Mouse (Mus musculus): ENCODE data around the gene Dclk2. TPM values are rescaled to one million over a fixed set of nuclear protein-coding genes. Genes with fewer than 3 reads are reported as not detected.

Gene Dclk2
- polyA plus RNA-seq, 1 experiment: 3.2 TPM

DNA sequence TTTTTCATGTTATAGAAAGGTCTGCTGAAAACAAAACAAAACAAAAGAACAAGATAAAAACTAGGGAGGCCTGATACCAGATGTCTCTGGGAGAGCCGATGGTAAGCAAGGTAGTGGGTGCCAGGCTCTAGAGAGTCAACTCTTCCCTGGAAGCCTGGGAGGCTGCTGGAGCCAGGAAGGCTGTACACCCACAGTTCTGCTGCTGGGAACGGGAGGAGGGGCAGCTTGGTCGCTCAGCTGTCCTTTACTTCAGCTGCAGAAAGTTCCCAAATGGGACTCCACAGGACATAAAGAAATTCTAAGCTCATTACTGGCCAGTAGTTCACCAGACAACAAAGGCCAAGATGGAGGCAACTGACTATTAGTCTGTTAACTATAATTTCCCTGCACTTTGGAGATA is 50.2 kb downstream of the Dclk2 start:
- Histone ChIP-seq H3K4me3 (ENCODE audit: insufficient read depth, low read depth, low read length) (no peak overlapping the region), H3K4me1 (ENCODE audit: control insufficient read depth, insufficient read depth, low read length) (no peaks in the 10 kb centered on the region), H3K27me3 (replicated peaks; ENCODE audit: control insufficient read depth, insufficient read depth, low read length) (no peaks in the 10 kb centered on the region), H3K27ac (ENCODE audit: insufficient read depth, low read depth, low read length) (no peak overlapping the region), H3K36me3 (ENCODE audit: control insufficient read depth, insufficient read depth, low read length) (no peaks in the 10 kb centered on the region)
- no peak for DNase-seq
- 68% methylated on average over 3 of the region's 3 CpGs for WGBS
- TF ChIP-seq CTCF (conservative IDR thresholded peaks at IDR 0.05; ENCODE audit: insufficient read depth, insufficient read length, low read depth, low read length) (no peak), POLR2A (IDR thresholded peaks at IDR 0.05; ENCODE audit: low read depth, low read length) (no peak)

DNA sequence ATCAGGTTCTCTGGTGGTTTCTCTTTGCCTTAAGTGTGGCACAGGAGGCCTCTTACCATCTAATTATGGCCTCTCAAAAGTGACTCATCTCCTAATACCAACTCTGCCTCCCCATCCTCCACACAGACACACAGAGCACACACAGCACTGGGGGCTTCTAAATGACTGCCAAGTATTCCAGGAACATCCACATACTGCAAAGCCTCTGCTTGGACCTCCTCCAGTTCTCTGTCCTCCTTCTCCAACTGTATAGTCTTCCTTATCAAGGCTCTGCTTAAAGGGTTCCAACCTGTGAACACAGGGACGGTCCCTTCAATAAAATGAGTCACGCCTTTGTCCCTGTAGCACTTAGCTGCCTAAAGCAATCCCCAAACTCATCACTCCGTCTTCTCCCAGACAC is 51.9 kb downstream of the Dclk2 start:
- no peaks in the 10 kb centered on the region for H3K27me3 ChIP-seq (replicated peaks; ENCODE audit: control insufficient read depth, insufficient read depth, low read length)
- TF ChIP-seq POLR2A (IDR thresholded peaks at IDR 0.05; ENCODE audit: low read depth, low read length): no peak
- no peak for TF ChIP-seq CTCF (conservative IDR thresholded peaks at IDR 0.05; ENCODE audit: insufficient read depth, insufficient read length, low read depth, low read length)
- no peaks in the 10 kb centered on the region for H3K4me1 ChIP-seq (ENCODE audit: control insufficient read depth, insufficient read depth, low read length)
- H3K4me3 ChIP-seq (ENCODE audit: insufficient read depth, low read depth, low read length): no peak overlapping the region
- H3K27ac ChIP-seq (ENCODE audit: insufficient read depth, low read depth, low read length): no peak overlapping the region
- DNase-seq: no peak
- WGBS: 88% methylated on average over 3 of the region's 3 CpGs
- H3K36me3 ChIP-seq (ENCODE audit: control insufficient read depth, insufficient read depth, low read length): no peaks in the 10 kb centered on the region

DNA sequence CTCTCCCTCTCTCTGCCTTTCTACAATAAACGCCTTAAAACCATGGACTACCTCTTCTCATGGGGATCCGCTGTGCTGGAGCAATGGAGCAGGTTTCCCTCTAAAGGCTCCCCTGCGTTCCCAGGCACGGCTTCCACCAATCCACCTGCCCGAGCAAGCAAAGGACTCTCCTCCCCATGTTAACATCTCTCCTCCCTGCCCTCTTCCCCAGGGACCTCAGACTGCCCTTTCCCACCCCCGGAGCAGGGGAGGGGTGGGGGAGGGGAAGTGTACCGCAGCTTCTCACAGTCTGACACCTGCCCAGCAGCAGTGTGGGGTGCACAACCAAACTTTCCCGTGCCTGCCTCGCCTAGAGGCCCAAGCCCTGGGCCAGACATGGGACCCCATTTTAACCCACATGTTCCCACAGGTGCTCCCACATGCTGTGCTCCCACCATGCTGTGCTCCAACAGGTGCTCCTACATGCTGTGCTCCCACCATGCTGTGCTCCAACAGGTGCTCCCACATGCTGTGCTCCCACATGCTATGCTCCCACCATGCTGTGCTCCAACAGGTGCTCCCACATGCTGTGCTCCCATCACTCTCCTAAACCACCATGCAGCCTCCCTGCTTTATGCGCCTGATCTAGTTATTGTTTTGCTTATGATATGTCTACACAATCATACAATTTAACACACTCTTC is 57.2 kb downstream of the Dclk2 start:
- WGBS: 38% methylated on average over 10 of the region's 10 CpGs
- no peak overlapping the region for H3K4me3 ChIP-seq (ENCODE audit: insufficient read depth, low read depth, low read length)
- H3K27ac ChIP-seq (ENCODE audit: insufficient read depth, low read depth, low read length): no peak overlapping the region
- H3K27me3 ChIP-seq (replicated peaks; ENCODE audit: control insufficient read depth, insufficient read depth, low read length): no peaks in the 10 kb centered on the region
- H3K36me3 ChIP-seq (ENCODE audit: control insufficient read depth, insufficient read depth, low read length): no peaks in the 10 kb centered on the region
- H3K4me1 ChIP-seq (ENCODE audit: control insufficient read depth, insufficient read depth, low read length): no peaks in the 10 kb centered on the region
- no peak for DNase-seq
- TF ChIP-seq POLR2A (IDR thresholded peaks at IDR 0.05; ENCODE audit: low read depth, low read length): no peak

DNA sequence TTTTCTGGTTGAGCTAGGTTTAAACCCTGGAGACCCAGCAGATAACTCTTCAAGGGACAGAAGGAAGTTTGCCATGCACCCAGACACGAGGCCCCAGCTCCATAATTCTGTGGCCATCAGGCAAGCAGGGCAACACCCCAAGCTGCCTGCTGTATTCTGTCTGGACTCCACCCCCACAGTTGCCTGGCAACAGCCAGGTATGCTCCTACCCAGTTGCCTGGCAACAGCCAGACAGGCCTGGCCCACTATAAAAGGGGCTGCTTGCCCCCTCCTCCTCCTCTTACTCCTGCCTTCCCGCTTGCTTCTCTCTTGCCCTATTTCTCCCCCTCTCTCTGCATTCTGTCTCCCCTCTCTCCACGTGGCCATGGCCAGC is 57.7 kb downstream of the Dclk2 start:
- 41% methylated on average over 3 of the region's 3 CpGs for WGBS
- TF ChIP-seq CTCF (conservative IDR thresholded peaks at IDR 0.05; ENCODE audit: insufficient read depth, insufficient read length, low read depth, low read length) (no peak), POLR2A (IDR thresholded peaks at IDR 0.05; ENCODE audit: low read depth, low read length) (no peak)
- no peaks in the 10 kb centered on the region for H3K36me3 ChIP-seq (ENCODE audit: control insufficient read depth, insufficient read depth, low read length)

DNA sequence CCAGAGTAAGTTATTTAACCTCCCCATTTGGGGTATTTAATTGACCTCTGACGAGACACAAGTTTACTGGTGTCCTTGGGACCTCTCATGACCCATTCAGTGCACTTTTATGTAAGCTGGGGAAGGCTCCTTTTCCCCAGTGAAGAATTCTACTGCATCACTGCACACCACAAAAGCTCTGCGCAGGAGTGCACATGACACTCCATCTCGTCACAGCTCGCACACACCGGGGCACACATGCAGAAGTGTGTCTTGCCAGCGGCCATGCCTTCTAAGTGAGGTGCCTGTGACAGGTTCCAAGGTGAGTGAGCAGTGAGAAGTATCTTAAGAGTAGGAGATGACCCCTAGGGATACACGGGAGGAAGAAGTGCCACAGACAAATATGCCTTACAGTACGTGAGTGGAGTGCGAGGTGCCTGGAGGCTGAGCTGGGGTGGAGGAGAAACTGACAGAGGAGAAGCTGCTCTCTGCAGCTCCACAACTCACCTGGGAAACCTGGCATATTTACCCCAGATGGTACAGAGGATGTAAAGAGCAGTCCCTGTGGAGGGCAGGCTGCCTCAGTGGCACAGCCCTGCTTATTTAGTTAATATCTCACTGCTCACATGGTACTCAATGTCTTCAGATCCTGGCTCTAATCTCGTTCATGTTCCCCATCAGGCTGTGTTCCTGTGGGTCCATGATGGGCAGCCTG is 58.3 kb downstream of the Dclk2 start:
- Histone ChIP-seq H3K4me1 (ENCODE audit: control insufficient read depth, insufficient read depth, low read length) (no peaks in the 10 kb centered on the region), H3K4me3 (ENCODE audit: insufficient read depth, low read depth, low read length) (no peak overlapping the region), H3K27ac (ENCODE audit: insufficient read depth, low read depth, low read length) (no peak overlapping the region), H3K27me3 (replicated peaks; ENCODE audit: control insufficient read depth, insufficient read depth, low read length) (no peaks in the 10 kb centered on the region), H3K36me3 (ENCODE audit: control insufficient read depth, insufficient read depth, low read length) (no peaks in the 10 kb centered on the region)
- TF ChIP-seq CTCF (conservative IDR thresholded peaks at IDR 0.05; ENCODE audit: insufficient read depth, insufficient read length, low read depth, low read length) (no peak), POLR2A (IDR thresholded peaks at IDR 0.05; ENCODE audit: low read depth, low read length) (no peak)
- DNase-seq: no peak
- 46% methylated on average over 10 of the region's 10 CpGs for WGBS

More for the DNA sequence above, 57.7 kb downstream of the Dclk2 start:
- H3K4me3 ChIP-seq (ENCODE audit: insufficient read depth, low read depth, low read length): no peak overlapping the region
- H3K4me1 ChIP-seq (ENCODE audit: control insufficient read depth, insufficient read depth, low read length): no peaks in the 10 kb centered on the region
- no peak for DNase-seq
- no peak overlapping the region for H3K27ac ChIP-seq (ENCODE audit: insufficient read depth, low read depth, low read length)
- no peaks in the 10 kb centered on the region for H3K27me3 ChIP-seq (replicated peaks; ENCODE audit: control insufficient read depth, insufficient read depth, low read length)

DNA sequence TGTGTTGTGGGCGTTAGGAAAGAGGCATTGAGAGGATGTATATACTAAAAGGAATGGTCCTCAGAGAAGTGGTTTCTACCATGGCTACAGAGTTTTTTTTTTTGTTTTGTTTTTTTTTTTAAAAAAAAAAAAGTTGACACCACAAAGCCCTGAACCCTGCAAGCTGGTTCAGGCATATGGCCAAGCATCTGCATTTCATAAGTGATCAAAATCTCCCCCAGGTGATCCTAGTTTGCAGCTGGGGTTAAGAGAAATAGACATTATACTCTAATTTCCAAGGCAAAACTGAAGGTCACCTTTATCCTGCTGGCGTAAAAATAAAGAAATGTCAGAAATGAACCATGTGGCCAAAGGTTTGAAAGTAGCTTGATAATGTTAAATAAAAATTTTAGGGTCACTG is 60.9 kb downstream of the Dclk2 start:
- no peak for TF ChIP-seq POLR2A (IDR thresholded peaks at IDR 0.05; ENCODE audit: low read depth, low read length)
- no peak for TF ChIP-seq CTCF (conservative IDR thresholded peaks at IDR 0.05; ENCODE audit: insufficient read depth, insufficient read length, low read depth, low read length)
- no peaks in the 10 kb centered on the region for H3K4me1 ChIP-seq (ENCODE audit: control insufficient read depth, insufficient read depth, low read length)
- no peak for DNase-seq
- WGBS: 88% methylated on average over 2 of the region's 2 CpGs
- H3K4me3 ChIP-seq (ENCODE audit: insufficient read depth, low read depth, low read length): no peak overlapping the region
- H3K27me3 ChIP-seq (replicated peaks; ENCODE audit: control insufficient read depth, insufficient read depth, low read length): no peaks in the 10 kb centered on the region
- no peaks in the 10 kb centered on the region for H3K36me3 ChIP-seq (ENCODE audit: control insufficient read depth, insufficient read depth, low read length)
- H3K27ac ChIP-seq (ENCODE audit: insufficient read depth, low read depth, low read length): no peak overlapping the region

DNA sequence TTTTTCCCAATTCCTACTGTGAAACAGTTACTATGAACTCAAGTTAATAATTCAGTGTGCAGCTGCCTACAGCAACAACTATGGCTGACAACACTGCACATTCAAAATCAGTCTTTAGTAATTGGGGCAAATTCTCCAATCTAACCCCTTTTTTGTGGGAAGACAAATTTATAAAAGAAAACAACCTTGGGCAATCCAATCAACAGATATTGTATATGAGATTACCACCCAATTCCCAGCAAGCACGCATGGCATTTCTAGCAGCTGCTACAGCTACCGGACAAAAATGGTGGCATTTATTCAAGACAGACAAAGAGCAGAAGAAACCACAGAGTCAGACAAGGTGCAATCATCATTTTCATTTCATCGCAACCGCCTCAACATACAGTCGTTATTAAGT is 62.0 kb downstream of the Dclk2 start:
- Histone ChIP-seq H3K27me3 (replicated peaks; ENCODE audit: control insufficient read depth, insufficient read depth, low read length) (no peaks in the 10 kb centered on the region), H3K4me1 (ENCODE audit: control insufficient read depth, insufficient read depth, low read length) (no peaks in the 10 kb centered on the region), H3K27ac (ENCODE audit: insufficient read depth, low read depth, low read length) (no peak overlapping the region), H3K36me3 (ENCODE audit: control insufficient read depth, insufficient read depth, low read length) (no peaks in the 10 kb centered on the region), H3K4me3 (ENCODE audit: insufficient read depth, low read depth, low read length) (no peak overlapping the region)
- TF ChIP-seq CTCF (conservative IDR thresholded peaks at IDR 0.05; ENCODE audit: insufficient read depth, insufficient read length, low read depth, low read length): no peak
- TF ChIP-seq POLR2A (IDR thresholded peaks at IDR 0.05; ENCODE audit: low read depth, low read length): no peak
- no peak for DNase-seq
- WGBS: 95% methylated on average over 5 of the region's 5 CpGs

Data from kidney, adult 2 months (tissue).